Mouse (Mus musculus) embryonic facial prominence, embryonic 14.5 days (tissue): ENCODE measurements at regions not wholly inside any gene's neighbourhood (a gene's known extent, or its start where the extent isn't known, plus 50 kb on each side); places are given as distances from the start of the nearest gene placed in this dataset.
A peak's percentile ranks its signal among the peaks of the same experiment; 100 is the strongest.

Source experiments
- ATAC-seq: fragments of 200-750 bp; cut with Nextera tagmentation; 2 replicates; pipeline ENCODE4 v1.8.0; 2017; ENCODE audit warnings: low read depth, moderate number of reproducible peaks, moderate TSS enrichment
- DNase-seq: peaks from one replicate; pipeline ENCODE4 v3.0.0-alpha.2; 2015; ENCODE audit warnings: low spot score
- H3K27ac ChIP-seq: fragments of 300-500 bp; sonication (generic); replicated peaks from 2 replicates; pipeline ENCODE4 v1.5.1; 2014; ENCODE audit warnings: low read depth, mild to moderate bottlenecking, low read length, moderate library complexity
- H3K27me3 ChIP-seq: fragments of 300-500 bp; sonication (generic); replicated peaks from 2 replicates; pipeline ENCODE4 v1.6.1; 2014; ENCODE audit warnings: low read length; ENCODE audit not compliant: control insufficient read depth, insufficient read depth
- H3K36me3 ChIP-seq: fragments of 300-500 bp; sonication (generic); 2 replicates; pipeline ENCODE4 v1.6.1; 2014; ENCODE audit warnings: low read length, mixed read lengths; ENCODE audit not compliant: control insufficient read depth, insufficient read depth
- H3K4me1 ChIP-seq: fragments of 300-500 bp; sonication (generic); 2 replicates; pipeline ENCODE4 v1.6.1; 2014; ENCODE audit warnings: antibody characterized with exemption, low read length; ENCODE audit not compliant: control insufficient read depth, insufficient read depth
- H3K4me2 ChIP-seq: fragments of 300-500 bp; sonication (generic); 2 replicates; pipeline ENCODE4 v1.6.1; 2014; ENCODE audit warnings: low read depth, mild to moderate bottlenecking, low read length, moderate library complexity, mixed read lengths
- H3K4me3 ChIP-seq: fragments of 300-500 bp; sonication (generic); 2 replicates; pipeline ENCODE4 v1.5.1; 2014; ENCODE audit warnings: low read depth, mild to moderate bottlenecking, low read length
- H3K9ac ChIP-seq: fragments of 300-500 bp; sonication (generic); 2 replicates; pipeline ENCODE4 v1.6.1; 2014; ENCODE audit warnings: low read depth, mild to moderate bottlenecking, low read length, moderate library complexity, mixed read lengths
- H3K9me3 ChIP-seq: fragments of 300-500 bp; sonication (generic); 2 replicates; pipeline ENCODE4 v1.6.1; 2016; ENCODE audit warnings: low read length; ENCODE audit not compliant: control insufficient read depth
- WGBS: fragments of 180-500 bp; shearing (Covaris S2); extraction: QIAGEN DNeasy Blood & Tissue Kit; methylation state at CpG from one replicate; pipeline ENCODE4 v1.1.7; 2014; 5-methylcytosine and 5-hydroxymethylcytosine counted together

DNA sequence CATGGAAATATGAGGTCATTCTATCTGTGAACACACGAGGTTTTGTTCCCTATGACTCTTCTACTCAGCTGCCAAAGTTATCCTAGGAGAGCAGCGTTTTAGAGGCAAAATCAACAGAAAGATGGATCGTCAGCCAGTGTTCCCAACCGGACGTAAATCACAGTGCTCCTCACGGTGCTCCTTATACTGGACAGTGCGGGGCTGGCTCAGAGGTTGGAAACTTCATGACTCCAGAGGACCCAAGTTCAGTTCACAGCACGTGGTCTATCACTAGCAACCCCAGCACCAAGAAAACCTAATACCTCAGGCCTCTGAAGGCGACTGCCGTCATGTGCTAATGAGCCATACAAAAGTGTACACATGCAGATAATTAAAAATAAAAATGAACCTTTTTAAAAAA is 351.2 kb upstream of the Atp11b start:
- DNase-seq = no peak
- ATAC-seq = no peak
- H3K4me2 ChIP-seq = no peak overlapping the region
- no peaks in the 10 kb centered on the region for H3K36me3 ChIP-seq
- WGBS = 79% methylated on average over 10 of the region's 10 CpGs
- no peak overlapping the region for H3K27ac ChIP-seq
- no peaks in the 10 kb centered on the region for H3K9me3 ChIP-seq
- H3K9ac ChIP-seq = no peak overlapping the region
- H3K4me3 ChIP-seq = no peak overlapping the region
- no peaks in the 10 kb centered on the region for H3K27me3 ChIP-seq
- peaks cover 5% of the 10 kb centered on the region for H3K4me1 ChIP-seq

DNA sequence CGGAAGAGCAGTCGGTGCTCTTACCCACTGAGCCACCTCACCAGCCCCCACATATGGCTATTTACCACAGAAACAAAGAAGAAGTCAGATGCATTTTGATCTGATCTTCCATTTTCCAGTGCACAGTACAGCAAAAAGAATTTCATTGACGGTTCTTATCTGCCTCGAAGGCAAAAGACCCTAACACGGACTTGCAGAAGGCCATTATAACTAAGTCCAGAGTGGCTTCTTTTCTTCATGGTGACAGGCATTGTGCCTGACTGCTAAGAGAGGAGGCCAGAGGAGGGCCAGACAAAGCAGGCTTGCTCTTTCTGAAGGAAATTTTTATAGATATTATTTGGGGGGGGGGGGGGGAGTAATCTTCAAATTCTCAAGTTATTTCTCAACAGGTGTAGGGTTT is 350.0 kb upstream of the Atp11b start:
- H3K4me2 ChIP-seq = no peak overlapping the region
- H3K4me1 ChIP-seq = peaks cover 5% of the 10 kb centered on the region
- H3K9ac ChIP-seq = no peak overlapping the region
- H3K27me3 ChIP-seq = no peaks in the 10 kb centered on the region
- WGBS = 63% methylated on average over 5 of the region's 5 CpGs
- H3K27ac ChIP-seq = no peak overlapping the region
- DNase-seq = no peak
- no peak overlapping the region for H3K4me3 ChIP-seq
- no peaks in the 10 kb centered on the region for H3K9me3 ChIP-seq
- no peak for ATAC-seq
- no peaks in the 10 kb centered on the region for H3K36me3 ChIP-seq

GRCm38 (mm10) chr3:35404492-35405390 is 349.2 kb upstream of the Atp11b start:
- 17% methylated on average over 10 of the region's 10 CpGs for WGBS
- Histone ChIP-seq H3K36me3 (no peaks in the 10 kb centered on the region), H3K27ac (peak overlapping the region; percentile 39), H3K4me1 (peaks cover 5% of the 10 kb centered on the region), H3K9me3 (no peaks in the 10 kb centered on the region), H3K4me3 (0 out of 2 replicates have a peak overlapping the region, but pooled peaks have one; percentile 8), H3K9ac (no peak overlapping the region; the same call in 1 of the 2 replicates), H3K27me3 (no peaks in the 10 kb centered on the region), H3K4me2 (peak overlapping the region; percentile 39)
- ATAC-seq = no peak
- peak; percentile 67 for DNase-seq

DNA sequence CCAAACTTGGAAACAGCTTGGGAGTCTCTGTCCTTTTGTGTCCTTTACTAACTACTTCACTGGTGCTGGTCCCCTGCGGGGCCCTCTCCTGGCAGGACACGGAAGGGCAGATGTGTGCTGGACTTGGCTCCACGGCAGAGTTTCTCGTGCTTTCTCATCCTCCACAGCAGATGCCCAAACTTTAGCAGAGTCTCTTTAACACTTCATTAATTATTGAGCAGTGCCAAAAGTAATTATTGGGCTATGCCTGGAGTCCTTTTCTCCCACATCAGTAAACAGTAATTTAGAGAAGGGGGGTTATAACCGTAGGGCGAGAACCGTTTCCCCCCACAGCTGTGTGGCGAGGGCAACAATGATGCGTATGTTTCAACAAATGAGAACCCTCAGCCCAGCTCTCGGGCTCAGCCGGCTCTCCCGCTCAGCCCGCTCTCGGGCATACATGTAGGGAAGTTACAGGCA is 348.3 kb upstream of the Atp11b start:
- H3K36me3 ChIP-seq = no peaks in the 10 kb centered on the region
- H3K9me3 ChIP-seq = no peaks in the 10 kb centered on the region
- H3K9ac ChIP-seq = no peak overlapping the region
- no peak overlapping the region for H3K27ac ChIP-seq
- H3K4me3 ChIP-seq = no peak overlapping the region
- peak; percentile 46 for DNase-seq
- peak; percentile 70 for ATAC-seq
- no peaks in the 10 kb centered on the region for H3K27me3 ChIP-seq
- H3K4me2 ChIP-seq = peak overlapping the region; percentile 39; the same call in 1 of the 2 replicates
- H3K4me1 ChIP-seq = peaks cover 5% of the 10 kb centered on the region
- WGBS = 49% methylated on average over 14 of the region's 14 CpGs

GRCm38 (mm10) chr3:35437687-35438086 is 316.2 kb upstream of the Atp11b start:
- Histone ChIP-seq H3K27ac (no peak overlapping the region), H3K36me3 (no peaks in the 10 kb centered on the region), H3K4me1 (no peaks in the 10 kb centered on the region), H3K9ac (no peak overlapping the region), H3K9me3 (no peaks in the 10 kb centered on the region), H3K4me3 (no peak overlapping the region), H3K4me2 (no peak overlapping the region), H3K27me3 (no peaks in the 10 kb centered on the region)
- DNase-seq = no peak
- no peak for ATAC-seq
- 92% methylated on average over 1 of the region's 1 CpGs for WGBS

GRCm38 (mm10) chr3:35462858-35463257 is 291.0 kb upstream of the Atp11b start:
- DNase-seq (no peak), ATAC-seq (no peak)
- Histone ChIP-seq H3K4me2 (no peak overlapping the region), H3K4me1 (peaks cover 3% of the 10 kb centered on the region; the same call in 1 of the 2 replicates), H3K9me3 (no peaks in the 10 kb centered on the region), H3K27ac (no peak overlapping the region), H3K27me3 (no peaks in the 10 kb centered on the region), H3K4me3 (no peak overlapping the region), H3K36me3 (no peaks in the 10 kb centered on the region), H3K9ac (no peak overlapping the region)
- 40% methylated on average over 4 of the region's 4 CpGs for WGBS

GRCm38 (mm10) chr3:35464212-35464911 is 289.5 kb upstream of the Atp11b start:
- ATAC-seq = no peak

GRCm38 (mm10) chr3:35465956-35466355 is 287.9 kb upstream of the Atp11b start:
- Histone ChIP-seq H3K4me2 (no peak overlapping the region), H3K4me3 (no peak overlapping the region), H3K4me1 (peaks cover 3% of the 10 kb centered on the region; the same call in 1 of the 2 replicates), H3K9ac (no peak overlapping the region), H3K36me3 (no peaks in the 10 kb centered on the region), H3K9me3 (no peaks in the 10 kb centered on the region), H3K27me3 (no peaks in the 10 kb centered on the region), H3K27ac (no peak overlapping the region)
- WGBS = 70% methylated on average over 3 of the region's 3 CpGs
- ATAC-seq (no peak), DNase-seq (no peak)

More at GRCm38 (mm10) chr3:35464212-35464911, 289.5 kb upstream of the Atp11b start:
- Histone ChIP-seq H3K4me1 (peaks cover 3% of the 10 kb centered on the region; the same call in 1 of the 2 replicates), H3K4me3 (no peak overlapping the region), H3K27ac (no peak overlapping the region), H3K36me3 (no peaks in the 10 kb centered on the region), H3K4me2 (no peak overlapping the region), H3K27me3 (no peaks in the 10 kb centered on the region), H3K9me3 (no peaks in the 10 kb centered on the region), H3K9ac (no peak overlapping the region)
- no peak for DNase-seq
- WGBS = 78% methylated on average over 11 of the region's 11 CpGs
